Mouse (Mus musculus): ENCODE data around the gene Lrif1.

DNA sequence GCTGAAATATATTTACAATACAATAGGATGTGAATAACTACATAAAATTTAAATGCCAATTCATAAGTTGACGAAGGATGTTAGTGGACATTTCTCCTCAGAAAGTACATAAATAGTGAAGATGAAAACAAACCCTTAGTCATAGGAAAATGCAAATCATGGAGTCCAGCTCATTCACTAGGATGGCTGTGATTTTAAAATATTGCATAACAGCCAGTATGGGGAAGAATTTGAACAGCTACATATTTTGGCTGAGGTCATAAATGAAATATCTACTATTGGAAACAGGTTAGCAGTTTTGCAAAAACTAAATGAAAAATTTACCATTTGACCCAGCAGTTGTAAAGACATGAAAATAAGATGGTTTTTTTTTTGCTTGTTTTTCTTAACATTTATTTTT is 594 bp downstream of the Lrif1 start:
- TF ChIP-seq CTCF (IDR thresholded peaks at IDR 0.05; ENCODE audit: extremely low read depth, insufficient read depth, insufficient read length, insufficient replicate concordance) = no peak
- no peak for TF ChIP-seq POLR2A (IDR thresholded peaks at IDR 0.05; ENCODE audit: low read depth, low read length)
